Mouse (Mus musculus) kidney, postnatal 25 days (tissue): Measurements from ENCODE around the gene Gli1.
"Not testable (repeated sequence)": the region's sequence is repeated elsewhere in the genome, so short reads cannot be mapped to it uniquely, and the experiment has no call there.

Experiments
- DNase-seq, 2 experiments: peaks; one replicate each; pipeline ENCODE4 v3.0.0; 2021; ENCODE audit warnings: mixed read lengths in 2 of 2

Gli1 gene

GRCm38 (mm10) chr10:127321621-127322020 is 20.2 kb downstream of the Gli1 start, which contains the start of gene Arhgap9:
Gene Arhgap9, plus strand, starts transcription at chr10:127321964.
- DNase-seq: no peak

- no peak for DNase-seq
Measured at GRCm38 (mm10) chr10:127319969-127320368, 21.8 kb downstream of the Gli1 start.

GRCm38 (mm10) chr10:127318009-127318408 is 23.8 kb downstream of the Gli1 start:
- no peak for DNase-seq

- no peak for DNase-seq
Measured at GRCm38 (mm10) chr10:127317277-127317676, 24.5 kb downstream of the Gli1 start.

GRCm38 (mm10) chr10:127314950-127315349 is 26.8 kb downstream of the Gli1 start:
- not testable (repeated sequence) for DNase-seq

- DNase-seq: not testable (repeated sequence)
Measured at GRCm38 (mm10) chr10:127313516-127313915, 28.3 kb downstream of the Gli1 start.

GRCm38 (mm10) chr10:127312858-127313257 is 28.9 kb downstream of the Gli1 start:
- DNase-seq: no peak

GRCm38 (mm10) chr10:127312356-127312676 is 29.5 kb downstream of the Gli1 start:
- peak; percentile 80 to 90 for DNase-seq

- DNase-seq: peak; percentile 95 to 97
Measured at GRCm38 (mm10) chr10:127311476-127312355, 30.1 kb downstream of the Gli1 start, which contains the start of gene Mars. Gene Mars, minus strand, starts transcription at chr10:127311786.

GRCm38 (mm10) chr10:127310523-127311475 is 31.0 kb downstream of the Gli1 start:
- no peak for DNase-seq

- not testable (repeated sequence) for DNase-seq
Measured at GRCm38 (mm10) chr10:127309167-127309566, 32.6 kb downstream of the Gli1 start.

GRCm38 (mm10) chr10:127303136-127303535 is 38.6 kb downstream of the Gli1 start:
- DNase-seq: no peak

GRCm38 (mm10) chr10:127300361-127300760 is 41.4 kb downstream of the Gli1 start:
- no peak for DNase-seq

GRCm38 (mm10) chr10:127297015-127297871 is 44.5 kb downstream of the Gli1 start:
- DNase-seq: no peak

- no peak for DNase-seq
Measured at GRCm38 (mm10) chr10:127295986-127296794, 45.6 kb downstream of the Gli1 start.

GRCm38 (mm10) chr10:127294895-127295510 is 46.8 kb downstream of the Gli1 start:
- DNase-seq: peak in 1 of 2 experiments; percentile 55

- DNase-seq: no peak
Measured at GRCm38 (mm10) chr10:127293590-127294113, 48.1 kb downstream of the Gli1 start.

- peak in 1 of 2 experiments; percentile 55 for DNase-seq
Measured at GRCm38 (mm10) chr10:127292987-127293538, 48.7 kb downstream of the Gli1 start.

- DNase-seq: no peak
Measured at GRCm38 (mm10) chr10:127291881-127292638, 49.7 kb downstream of the Gli1 start.
